Mouse (Mus musculus) forebrain, embryonic 11.5 days (tissue): ENCODE measurements at regions not wholly inside any gene's neighbourhood (a gene's known extent, or its start where the extent isn't known, plus 50 kb on each side); places are given as distances from the start of the nearest gene placed in this dataset.

Experiments used
- ATAC-seq: fragments of 200-750 bp; cut with Nextera tagmentation; replicated peaks from 2 replicates; pipeline ENCODE4 v1.8.0; 2017; ENCODE audit warnings: moderate TSS enrichment; ENCODE audit not compliant: low FRiP score
- DNase-seq: peaks from one replicate; pipeline ENCODE4 v3.0.0-alpha.2; 2017; ENCODE audit warnings: low spot score
- H3K27ac ChIP-seq: fragments of 300-500 bp; sonication (generic); 2 replicates; pipeline ENCODE4 v1.5.1; 2014; ENCODE audit warnings: low read depth, low read length
- H3K27me3 ChIP-seq: fragments of 300-500 bp; sonication (generic); 2 replicates; pipeline ENCODE4 v1.6.1; 2014; ENCODE audit warnings: mild to moderate bottlenecking, low read length, mixed read lengths; ENCODE audit not compliant: control insufficient read depth, insufficient read depth
- H3K36me3 ChIP-seq: fragments of 300-500 bp; sonication (generic); 2 replicates; pipeline ENCODE4 v1.6.1; 2014; ENCODE audit warnings: mild to moderate bottlenecking, low read length, moderate library complexity, mixed read lengths; ENCODE audit not compliant: control insufficient read depth, insufficient read depth
- H3K4me1 ChIP-seq: fragments of 300-500 bp; sonication (generic); replicated peaks from 2 replicates; pipeline ENCODE4 v1.6.1; 2014; ENCODE audit warnings: low read length, mixed read lengths; ENCODE audit not compliant: control insufficient read depth, insufficient read depth
- H3K4me2 ChIP-seq: fragments of 300-500 bp; sonication (generic); 2 replicates; pipeline ENCODE4 v1.6.1; 2014; ENCODE audit warnings: low read depth, mild to moderate bottlenecking, low read length, moderate library complexity, mixed read lengths; ENCODE audit not compliant: severe bottlenecking
- H3K4me3 ChIP-seq: fragments of 300-500 bp; sonication (generic); 2 replicates; pipeline ENCODE4 v1.5.1; 2014; ENCODE audit warnings: low read depth, low read length
- H3K9ac ChIP-seq: fragments of 300-500 bp; sonication (generic); 2 replicates; pipeline ENCODE4 v1.6.1; 2014; ENCODE audit warnings: low read length
- H3K9me3 ChIP-seq: fragments of 300-500 bp; sonication (generic); 2 replicates; pipeline ENCODE4 v1.6.1; 2016; ENCODE audit warnings: low read length, mixed read lengths; ENCODE audit not compliant: control insufficient read depth
- WGBS: fragments of 180-500 bp; shearing (Covaris S2); extraction: QIAGEN DNeasy Blood & Tissue Kit; methylation state at CpG from one replicate; pipeline ENCODE4 v1.1.7; 2014; 5-methylcytosine and 5-hydroxymethylcytosine counted together

DNA sequence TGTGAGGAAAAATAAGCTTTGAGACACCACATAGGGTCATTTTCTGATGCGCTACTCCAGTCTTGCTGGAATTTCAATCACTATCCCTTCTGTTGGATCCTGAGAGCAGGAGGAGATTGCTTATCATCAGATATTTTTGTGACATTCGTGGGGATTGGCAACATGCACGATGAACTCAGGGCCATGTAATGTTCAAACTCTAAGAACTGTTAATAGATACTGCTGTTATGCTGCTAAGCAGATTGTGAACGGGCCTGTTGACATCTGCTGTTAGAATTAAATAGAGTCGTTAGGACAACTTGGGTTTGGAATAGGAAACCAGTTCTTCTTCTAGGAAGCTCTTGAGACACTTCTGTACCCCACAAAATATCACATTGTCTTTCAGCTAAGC lies 876.9 kb downstream of the Epha4 start:
- no peak for DNase-seq

DNA sequence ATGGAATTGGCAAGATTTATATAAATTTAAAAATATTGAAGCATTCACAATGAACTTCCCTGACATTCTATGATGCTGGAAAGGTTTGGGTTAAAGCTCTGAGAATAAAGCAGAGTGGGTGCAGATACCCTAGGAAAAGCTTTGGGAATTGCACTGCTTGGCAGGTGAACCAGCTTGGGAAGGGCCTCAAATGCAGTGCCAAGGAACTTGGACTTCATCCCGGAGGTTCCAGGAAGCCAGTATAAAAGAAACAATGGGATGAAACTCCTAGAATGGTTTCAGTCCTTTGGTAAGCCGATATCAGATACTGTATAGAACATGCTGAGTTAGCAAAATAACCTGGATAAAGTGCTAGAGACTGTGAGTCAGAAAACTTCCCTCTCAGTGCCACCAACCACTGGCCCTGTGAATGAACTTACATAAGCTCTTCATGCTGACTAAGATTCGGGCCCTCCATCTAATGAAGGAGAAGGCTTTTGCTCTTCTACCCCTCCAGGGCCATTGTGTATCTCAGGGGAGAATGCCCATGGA lies 873.6 kb downstream of the Epha4 start:
- Histone ChIP-seq H3K4me1 (no peaks in the 10 kb centered on the region; the same call in 1 of the 2 replicates), H3K36me3 (no peaks in the 10 kb centered on the region), H3K4me2 (no peak overlapping the region), H3K9ac (no peak overlapping the region), H3K9me3 (no peaks in the 10 kb centered on the region), H3K4me3 (no peak overlapping the region), H3K27ac (no peak overlapping the region), H3K27me3 (no peaks in the 10 kb centered on the region)
- ATAC-seq (no peak), DNase-seq (no peak)
- WGBS = 89% methylated on average over 3 of the region's 3 CpGs

More for the DNA sequence above, 876.9 kb downstream of the Epha4 start:
- Histone ChIP-seq H3K4me3 (no peak overlapping the region), H3K9me3 (no peaks in the 10 kb centered on the region), H3K4me1 (no peaks in the 10 kb centered on the region; the same call in 1 of the 2 replicates), H3K4me2 (no peak overlapping the region), H3K36me3 (no peaks in the 10 kb centered on the region), H3K27ac (no peak overlapping the region; the same call in 1 of the 2 replicates), H3K27me3 (no peaks in the 10 kb centered on the region), H3K9ac (no peak overlapping the region)
- no peak for ATAC-seq
- 69% methylated on average over 5 of the region's 5 CpGs for WGBS

DNA sequence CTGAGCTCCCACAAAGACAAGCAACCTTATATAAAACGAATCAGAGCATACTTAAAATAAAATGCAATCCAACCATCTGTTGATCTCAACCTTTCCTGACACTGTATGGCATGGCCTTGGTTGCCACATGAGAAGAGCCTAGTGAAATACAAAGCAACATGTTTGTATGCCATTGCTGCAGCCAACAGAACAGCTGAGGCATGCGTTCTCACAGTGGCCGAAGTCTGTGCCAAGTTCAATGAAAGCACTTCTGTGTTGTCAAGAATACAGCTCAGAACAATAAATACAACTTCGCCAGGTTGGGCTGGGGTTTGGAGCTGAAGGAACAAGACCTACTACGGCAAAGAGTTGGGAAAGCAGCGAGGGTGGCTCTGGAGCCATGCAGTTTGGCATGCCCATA lies 872.2 kb downstream of the Epha4 start:
- 90% methylated on average over 6 of the region's 6 CpGs for WGBS
- no peak overlapping the region for H3K9ac ChIP-seq
- H3K4me1 ChIP-seq = no peaks in the 10 kb centered on the region
- H3K27me3 ChIP-seq = no peaks in the 10 kb centered on the region
- H3K4me2 ChIP-seq = no peak overlapping the region
- H3K36me3 ChIP-seq = no peaks in the 10 kb centered on the region
- no peaks in the 10 kb centered on the region for H3K9me3 ChIP-seq
- no peak overlapping the region for H3K4me3 ChIP-seq
- no peak overlapping the region for H3K27ac ChIP-seq
- DNase-seq (no peak), ATAC-seq (no peak)

DNA sequence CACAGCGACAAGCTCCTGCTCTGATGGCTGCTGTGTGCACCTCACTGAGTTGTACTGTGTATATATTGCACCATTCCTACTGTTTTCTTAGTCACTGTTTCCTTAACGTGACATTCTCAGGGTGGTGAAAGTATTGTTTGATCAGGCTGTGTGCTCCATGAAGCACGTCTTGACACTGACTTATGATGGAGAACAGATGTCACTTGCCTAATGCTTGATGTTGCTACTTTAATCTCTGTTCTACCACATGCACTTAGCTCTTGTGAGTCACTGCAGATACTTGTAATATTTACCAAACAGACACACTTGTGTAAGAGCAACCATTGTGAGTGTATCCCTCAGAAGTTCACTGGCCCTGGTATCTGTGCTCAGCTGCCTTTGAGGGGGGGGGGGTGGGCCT lies 870.0 kb downstream of the Epha4 start:
- ATAC-seq (no peak), DNase-seq (no peak)
- H3K4me1 ChIP-seq = no peaks in the 10 kb centered on the region
- no peak overlapping the region for H3K4me2 ChIP-seq
- 80% methylated on average over 3 of the region's 3 CpGs for WGBS
- no peak overlapping the region for H3K27ac ChIP-seq
- H3K9ac ChIP-seq = no peak overlapping the region
- H3K4me3 ChIP-seq = no peak overlapping the region
- no peaks in the 10 kb centered on the region for H3K27me3 ChIP-seq
- no peaks in the 10 kb centered on the region for H3K36me3 ChIP-seq
- no peaks in the 10 kb centered on the region for H3K9me3 ChIP-seq

DNA sequence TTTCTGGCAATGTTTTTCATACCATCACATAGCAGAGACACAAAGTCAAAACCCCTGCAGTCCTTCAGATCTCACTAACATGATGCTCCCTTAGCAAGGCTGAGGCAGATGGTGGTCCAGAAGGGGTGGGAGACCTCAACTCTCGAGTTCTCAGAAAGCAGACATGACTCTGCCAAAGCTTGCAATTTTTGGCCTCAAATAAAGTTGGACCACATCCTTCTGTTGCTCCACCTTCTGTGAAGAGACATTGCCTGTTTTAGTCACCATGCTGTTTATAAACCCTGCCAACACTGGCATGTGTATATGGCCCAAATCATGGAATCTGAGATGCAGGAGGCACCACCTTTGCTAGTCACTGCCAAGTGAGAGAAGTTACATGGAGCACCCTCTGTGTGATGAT lies 860.1 kb downstream of the Epha4 start:
- ATAC-seq (no peak), DNase-seq (no peak)
- H3K4me2 ChIP-seq = no peak overlapping the region
- no peak overlapping the region for H3K27ac ChIP-seq
- H3K36me3 ChIP-seq = no peaks in the 10 kb centered on the region
- H3K4me3 ChIP-seq = no peak overlapping the region
- no peaks in the 10 kb centered on the region for H3K4me1 ChIP-seq
- 72% methylated on average over 1 of the region's 1 CpGs for WGBS
- H3K9ac ChIP-seq = no peak overlapping the region
- no peaks in the 10 kb centered on the region for H3K27me3 ChIP-seq
- H3K9me3 ChIP-seq = no peaks in the 10 kb centered on the region

DNA sequence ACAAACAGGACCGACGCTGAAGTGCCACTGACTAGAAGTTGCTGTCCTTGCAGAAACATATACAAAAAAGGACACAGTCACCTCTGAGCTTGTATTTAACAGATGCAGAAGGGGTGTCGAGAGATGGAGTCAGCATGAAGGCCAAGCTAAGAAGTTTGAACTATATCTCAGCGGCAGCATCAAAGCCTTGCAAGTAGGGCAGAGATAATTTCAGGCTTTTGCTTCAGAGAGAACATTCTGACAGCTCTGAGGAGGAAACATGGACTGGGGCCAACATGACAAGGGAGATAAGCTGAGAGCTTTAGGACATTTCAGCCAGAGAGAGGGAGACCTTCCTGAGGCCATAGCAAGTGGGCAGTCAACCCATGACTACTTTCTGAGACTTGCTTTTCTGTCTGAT lies 856.7 kb downstream of the Epha4 start:
- H3K4me1 ChIP-seq = no peaks in the 10 kb centered on the region
- H3K4me3 ChIP-seq = no peak overlapping the region
- ATAC-seq = no peak
- no peak overlapping the region for H3K27ac ChIP-seq
- H3K9me3 ChIP-seq = no peaks in the 10 kb centered on the region
- H3K4me2 ChIP-seq = no peak overlapping the region
- H3K27me3 ChIP-seq = no peaks in the 10 kb centered on the region
- no peak for DNase-seq
- 89% methylated on average over 4 of the region's 4 CpGs for WGBS
- H3K36me3 ChIP-seq = no peaks in the 10 kb centered on the region
- no peak overlapping the region for H3K9ac ChIP-seq

DNA sequence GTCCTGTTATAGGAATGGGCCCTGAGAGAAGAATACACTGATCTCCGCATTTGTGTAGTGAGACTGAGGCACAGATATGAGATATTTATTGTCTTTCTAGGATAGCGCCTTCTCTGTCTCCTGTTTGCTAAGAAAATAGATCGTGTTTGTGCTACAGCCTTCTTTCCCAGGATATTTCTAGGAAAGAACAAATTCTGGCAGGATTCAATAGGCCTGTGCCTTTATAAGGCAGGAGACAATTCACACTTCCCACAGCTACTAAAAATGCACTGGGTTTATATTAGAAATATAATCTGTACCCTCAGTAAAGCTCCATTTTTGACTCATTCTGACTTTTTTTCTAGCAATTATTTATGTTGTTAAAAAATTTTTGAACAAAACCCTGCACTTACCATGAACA lies 854.7 kb downstream of the Epha4 start:
- H3K27ac ChIP-seq = no peak overlapping the region
- no peaks in the 10 kb centered on the region for H3K4me1 ChIP-seq
- DNase-seq (no peak), ATAC-seq (no peak)
- H3K4me3 ChIP-seq = no peak overlapping the region
- H3K9me3 ChIP-seq = no peaks in the 10 kb centered on the region
- H3K36me3 ChIP-seq = no peaks in the 10 kb centered on the region
- no peaks in the 10 kb centered on the region for H3K27me3 ChIP-seq
- no peak overlapping the region for H3K9ac ChIP-seq
- no peak overlapping the region for H3K4me2 ChIP-seq
- WGBS = 93% methylated on average over 3 of the region's 3 CpGs

DNA sequence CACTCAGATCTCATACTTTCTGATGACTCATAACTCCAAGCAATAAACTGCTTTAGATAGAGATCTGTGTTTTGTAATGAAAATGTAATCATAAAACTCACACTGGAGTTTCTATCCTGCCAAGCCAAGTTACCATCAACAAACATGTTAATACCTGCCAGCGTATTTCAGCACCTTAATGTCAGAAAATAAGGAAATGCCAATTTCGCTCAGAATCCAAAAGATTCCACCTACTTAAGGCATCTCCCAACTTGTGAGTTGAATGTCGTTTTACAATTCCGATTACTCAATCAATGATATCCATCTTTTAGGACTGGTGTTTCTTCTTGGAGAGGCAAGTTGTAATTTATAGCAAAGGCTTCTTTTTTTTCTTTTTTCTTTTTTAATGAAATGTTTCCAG lies 850.5 kb downstream of the Epha4 start:
- ATAC-seq (no peak), DNase-seq (no peak)
- no peaks in the 10 kb centered on the region for H3K9me3 ChIP-seq
- H3K9ac ChIP-seq = no peak overlapping the region
- no peaks in the 10 kb centered on the region for H3K4me1 ChIP-seq
- no peak overlapping the region for H3K27ac ChIP-seq
- no peak overlapping the region for H3K4me3 ChIP-seq
- no peak overlapping the region for H3K4me2 ChIP-seq
- H3K36me3 ChIP-seq = no peaks in the 10 kb centered on the region
- 87% methylated on average over 4 of the region's 4 CpGs for WGBS
- H3K27me3 ChIP-seq = no peaks in the 10 kb centered on the region

DNA sequence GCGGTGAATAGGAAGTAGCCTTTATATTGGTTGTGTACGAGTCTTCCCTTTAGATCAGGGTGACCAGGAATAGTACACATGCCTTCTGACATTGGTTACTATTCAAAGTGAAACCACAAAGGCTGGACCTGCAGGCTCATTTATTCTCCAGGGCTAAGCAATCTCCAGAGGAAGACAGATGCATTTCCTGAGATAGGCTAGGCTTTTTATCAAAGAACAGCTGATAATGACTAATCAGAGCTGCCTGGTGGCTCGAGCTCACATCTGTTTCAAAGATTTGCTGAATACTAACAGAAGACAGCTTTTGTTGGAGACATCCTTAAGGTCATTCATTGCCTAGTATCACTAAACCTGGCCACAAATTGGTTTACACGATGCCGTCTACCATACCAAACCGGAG lies 838.1 kb downstream of the Epha4 start:
- ATAC-seq = no peak

More for the DNA sequence above, 838.1 kb downstream of the Epha4 start:
- no peak overlapping the region for H3K9ac ChIP-seq
- H3K4me3 ChIP-seq = no peak overlapping the region
- 76% methylated on average over 6 of the region's 6 CpGs for WGBS
- no peak overlapping the region for H3K4me2 ChIP-seq
- DNase-seq = no peak
- H3K9me3 ChIP-seq = no peaks in the 10 kb centered on the region
- H3K4me1 ChIP-seq = no peaks in the 10 kb centered on the region
- H3K27me3 ChIP-seq = no peaks in the 10 kb centered on the region
- no peaks in the 10 kb centered on the region for H3K36me3 ChIP-seq
- H3K27ac ChIP-seq = no peak overlapping the region
